Mouse (Mus musculus) central nervous system, embryonic 14 days (tissue): ENCODE data around the gene Il1a. TPM values are rescaled to one million over a fixed set of nuclear protein-coding genes. Genes with fewer than 3 reads are reported as not detected.

ENCODE experiments used
- polyA plus RNA-seq: library from polyadenylated mRNA; depleted of rRNA; stranded (reverse); fragments of >200 nt; gene quantifications from 2 replicates; pipeline ENCODE4 v1.2.3, GENCODE M21; 2012; rRNA removed

The Il1a gene
- 0.22 and 0.83 TPM in 2 replicates for polyA plus RNA-seq

DNA sequence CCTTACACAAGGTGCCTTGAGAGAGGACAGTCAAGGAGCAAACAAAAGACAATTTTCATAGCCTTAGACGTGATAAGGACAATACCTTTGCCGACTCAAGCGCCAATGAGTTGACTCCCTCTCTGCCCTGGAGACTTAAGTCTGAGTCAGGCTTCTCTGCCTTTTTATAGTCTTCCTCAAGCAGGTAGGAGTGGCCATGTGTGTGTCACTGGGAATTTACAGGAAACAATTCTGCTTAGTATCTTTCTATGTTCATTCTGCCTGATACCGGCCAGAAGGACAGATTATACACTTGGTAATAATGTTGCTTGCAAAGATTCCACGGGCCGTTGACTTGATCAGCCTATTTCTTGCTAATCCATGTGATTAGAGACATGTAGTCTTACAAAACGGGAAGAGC, at the start of gene Il1a:
TSS of gene Il1a (minus strand) at position 137 of the 400 bp plus-strand sequence.

DNA sequence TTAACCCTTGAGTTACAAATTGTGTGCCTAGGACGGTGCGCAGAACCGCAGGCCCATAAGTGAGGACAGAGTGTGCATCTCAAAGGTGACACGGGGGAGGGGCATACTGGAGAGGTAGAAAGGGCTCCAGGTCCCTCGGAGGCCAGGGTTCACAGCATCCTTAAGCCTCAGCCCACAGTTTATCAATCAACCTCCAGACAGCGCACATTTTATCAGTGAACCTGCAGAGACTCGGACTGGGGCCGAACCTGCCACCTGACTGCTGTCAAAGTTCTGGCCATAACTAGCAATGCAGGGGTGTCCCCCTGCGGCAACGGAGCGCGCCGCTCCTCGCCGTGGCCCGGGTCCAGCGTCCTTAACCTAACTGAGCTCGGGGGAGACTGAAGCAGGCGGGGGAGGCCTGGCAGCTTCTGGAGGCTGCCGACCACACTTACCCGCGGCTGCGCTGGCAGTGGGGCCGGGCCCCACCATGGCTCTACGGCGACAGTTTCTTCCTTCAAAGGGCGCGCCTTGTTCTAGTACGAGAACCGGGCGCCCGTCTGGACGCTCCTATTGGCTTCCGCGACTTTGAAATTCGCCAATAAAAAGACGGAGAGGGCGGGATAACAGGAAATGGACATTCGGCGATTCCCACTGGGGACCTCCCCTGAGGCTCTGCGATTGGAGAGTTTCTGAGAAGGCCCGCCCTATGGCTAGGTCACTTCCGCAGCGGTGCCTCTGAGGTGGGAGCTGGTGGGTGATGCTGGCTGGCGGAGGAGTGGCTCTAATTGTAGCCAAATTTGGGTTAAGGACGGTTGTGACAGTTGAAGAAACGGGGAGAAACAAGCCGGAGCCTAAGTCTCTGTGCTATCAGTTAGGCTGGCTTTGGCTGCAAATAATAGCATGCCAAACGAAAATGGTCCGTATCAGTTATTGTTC, 12.8 kb downstream of the Il1a start, which contains the start of gene Ckap2l:
TSS of gene Ckap2l (minus strand) at position 542 of the 918 bp plus-strand sequence.

Other genes starting within 250 kb of the Il1a start
- 23.8 and 26.2 TPM in 2 replicates for gene Ttl, start 244.0 kb downstream of the Il1a start, polyA plus RNA-seq
- gene Polr1b, start 209.0 kb downstream of the Il1a start, polyA plus RNA-seq, result 28.2 and 29.6 TPM in 2 replicates
- 25.8 and 27.5 TPM in 2 replicates for gene Chchd5, start 180.3 kb downstream of the Il1a start, polyA plus RNA-seq
- 70.3 and 70.9 TPM in 2 replicates for gene Slc20a1, start 111.2 kb downstream of the Il1a start, polyA plus RNA-seq
- gene Ckap2l, start 12.8 kb downstream of the Il1a start, polyA plus RNA-seq, result 8.9 and 10.1 TPM in 2 replicates
- gene Il1b, start 61.2 kb upstream of the Il1a start, polyA plus RNA-seq, result 0.14 and 1.9 TPM in 2 replicates
- gene F830045P16Rik, start 226.6 kb upstream of the Il1a start, polyA plus RNA-seq, result not detected in 2 replicates